24 mouse cellular contexts compared by ENCODE assay signal in genomic region chr9:123805241-123805640, GRCm38 (mm10). TPM values are rescaled to one million over a fixed set of nuclear protein-coding genes. Genes with fewer than 3 reads are reported as not detected.
DNase-seq lines count a peak whose midpoint lies in the region.
"Had no signal": no experiment of that assay in that cellular context is flagged by ENCODE, and none has a peak within 500 bp of the region (broad histone marks: within the 10 kb centered on the region; RNA-seq: fewer than 3 reads in every experiment).

No protein-coding gene starts in this region.

- peak; percentile 45 for DNase-seq in CD4-positive helper T cell, adult 2 months (ENCODE audit: low read depth, low spot score)
- DNase-seq in CD4-positive, CD25-positive, alpha-beta regulatory T cell, adult 2 months (ENCODE audit: low read depth, low spot score) = peak; percentile 51
- peak; percentile 48 for DNase-seq in induced T-regulatory cell, adult 2 months (ENCODE audit: low read depth)
- DNase-seq in splenic B cell, adult 2 months (ENCODE audit: low read depth, low spot score) = peak; percentile 23
- no peak for DNase-seq in gastrocnemius, postnatal 25 days
- DNase-seq in frontal cortex, postnatal 25 days (ENCODE audit: low spot score in 2 of 2) = no peak
- DNase-seq: adrenal gland, adult 8-10 months; adrenal gland, postnatal 25 days; cerebellum, adult 18-20 months; cerebellum, adult 9-10 months; cerebellum, postnatal 25 days; forebrain, postnatal 0 days; gastrocnemius, postnatal 10 days; heart, adult 18-20 months; heart, postnatal 14 days; heart, postnatal 4 days had no signal

- no peaks in the 10 kb centered on the region for H3K27me3 ChIP-seq in splenic B cell, adult 2 months (ENCODE audit: control insufficient read depth, insufficient read depth, low read length, poor library complexity, severe bottlenecking)
- H3K27me3 ChIP-seq: embryonic facial prominence, embryonic 12.5 days; embryonic facial prominence, embryonic 15.5 days; heart, embryonic 13.5 days had no signal

- H3K36me3 ChIP-seq in splenic B cell, adult 2 months (ENCODE audit: control insufficient read depth, insufficient read depth, low read length, poor library complexity, severe bottlenecking) = no peaks in the 10 kb centered on the region; the same call in none of the 2 replicates

RNA-seq across cellular contexts. Expression of gene Cxcr6, which starts 1.0 kb away (rescaled TPM):
- not detected for total RNA-seq in gastrocnemius, postnatal 25 days (2021)
- total RNA-seq: adrenal gland, postnatal 25 days; forebrain, postnatal 0 days; gastrocnemius, postnatal 10 days; gastrocnemius, postnatal 4 days; heart, postnatal 4 days; hindbrain, postnatal 0 days; MEL had no signal

RNA-seq across cellular contexts. Expression of gene Fyco1, which starts 46.5 kb away (rescaled TPM):
- 100 to 1,000 TPM; 172 to 192 TPM for total RNA-seq in gastrocnemius, postnatal 25 days (2021)

RNA-seq across cellular contexts. Expression of gene Xcr1, which starts 56.6 kb away (rescaled TPM):
- not detected for total RNA-seq in gastrocnemius, postnatal 25 days (2021)
- total RNA-seq: common myeloid progenitor, adult 5-6 weeks; forebrain, postnatal 0 days; gastrocnemius, adult 18-20 months; gastrocnemius, postnatal 4 days; heart, postnatal 4 days; hindbrain, postnatal 0 days; MEL had no signal

Comparison
In these comparisons a context has a peak if more than half of its experiments do, and no peak if none do; other contexts are left out.
1. DNase-seq: peak in CD4-positive helper T cell, adult 2 months (single experiment), CD4-positive, CD25-positive, alpha-beta regulatory T cell, adult 2 months (single experiment), induced T-regulatory cell, adult 2 months (single experiment) and splenic B cell, adult 2 months (single experiment); none in gastrocnemius, postnatal 25 days (single experiment) and frontal cortex, postnatal 25 days (0 of 2).